Mouse (Mus musculus): ENCODE measurements at regions not wholly inside any gene's neighbourhood (a gene's known extent, or its start where the extent isn't known, plus 50 kb on each side); places are given as distances from the start of the nearest gene placed in this dataset.

- TF ChIP-seq CTCF (IDR thresholded peaks at IDR 0.05; ENCODE audit: control insufficient read depth, insufficient read depth, insufficient read length) (no peak), CEBPB (IDR thresholded peaks at IDR 0.05; ENCODE audit: low read depth) (no peak), MAX (IDR thresholded peaks at IDR 0.05) (no peak)
Observed at GRCm38 (mm10) chr15:90435286-90435685, 211.2 kb downstream of the Alg10b start.
